Mouse (Mus musculus) neutrophil, adult 83 days (primary cell): Measurements from ENCODE around the gene Lmx1a. TPM values are rescaled to one million over a fixed set of nuclear protein-coding genes. Genes with fewer than 3 reads are reported as not detected.

Experiments used
- total RNA-seq, 2 experiments: library from RNA; stranded (reverse); gene quantifications; one replicate each; pipeline ENCODE4 v1.2.4; 2023

Lmx1a gene
- total RNA-seq: not detected

GRCm38 (mm10) chr1:167689232-167689261 lies at the start of gene Lmx1a:
Lmx1a (plus strand) TSS chr1:167689237.

Other genes with a start within 250 kb of the Lmx1a start
- not detected for gene Lrrc52, start 222.5 kb upstream of the Lmx1a start, total RNA-seq
- gene Rxrg, start 90.9 kb upstream of the Lmx1a start, total RNA-seq: not detected